7 mouse cellular contexts compared by ENCODE assay signal in genomic region chr9:92542591-92543416, GRCm38 (mm10). TPM values are rescaled to one million over a fixed set of nuclear protein-coding genes. Genes with fewer than 3 reads are reported as not detected.
A peak's percentile ranks its signal among the peaks of the same experiment; 100 is the strongest.
DNase-seq lines count a peak whose midpoint lies in the region; ATAC-seq and TF ChIP-seq lines count a peak whose summit lies in the region.

No protein-coding gene starts in this region.

- no peak for TF ChIP-seq CTCF in ES-Bruce4 (IDR thresholded peaks at IDR 0.05; ENCODE audit: low read depth, low read length)

- DNase-seq in adrenal gland, postnatal 10 days: peak; percentile 54
- peak; percentile 70 for DNase-seq in hindbrain, embryonic 10.5 days (ENCODE audit: low spot score)
- DNase-seq in layer of hippocampus, postnatal 25 days (ENCODE audit: extremely low spot score in 1 of 2, low spot score in 1 of 2): peak; percentile 19 to 31
- DNase-seq in lung, postnatal 4 days: peak; percentile 47 to 57
- DNase-seq in right cerebral cortex, postnatal 4 days: peak; percentile 49

- 1% methylated on average over 31 of the region's 31 CpGs for WGBS in forebrain, embryonic 15.5 days
- WGBS in hindbrain, embryonic 10.5 days: 2% methylated on average over 31 of the region's 31 CpGs

- peak; percentile 79; the same call in 1 of the 2 replicates for ATAC-seq in forebrain, embryonic 15.5 days (replicated peaks)

- peak overlapping the region; percentile 37; the same call in 1 of the 2 replicates for H3K27ac ChIP-seq in ES-Bruce4 (ENCODE audit: insufficient read depth, low read length)
- H3K27ac ChIP-seq in forebrain, embryonic 15.5 days (replicated peaks): peak overlapping the region; percentile 79
- peak overlapping the region; percentile 94 for H3K27ac ChIP-seq in hindbrain, embryonic 10.5 days

- TF ChIP-seq POLR2A in ES-Bruce4 (IDR thresholded peaks at IDR 0.05; ENCODE audit: insufficient read depth, low read length): no peak

- H3K4me3 ChIP-seq in ES-Bruce4 (ENCODE audit: low read depth, low read length): peak overlapping the region; percentile 100
- H3K4me3 ChIP-seq in forebrain, embryonic 15.5 days: peak overlapping the region; percentile 78
- peak overlapping the region; percentile 88 for H3K4me3 ChIP-seq in hindbrain, embryonic 10.5 days

- peaks cover 5% of the 10 kb centered on the region for H3K27me3 ChIP-seq in ES-Bruce4 (ENCODE audit: control insufficient read depth, insufficient read depth, low read length, poor library complexity, severe bottlenecking)
- no peaks in the 10 kb centered on the region for H3K27me3 ChIP-seq in forebrain, embryonic 15.5 days
- H3K27me3 ChIP-seq in hindbrain, embryonic 10.5 days (ENCODE audit: insufficient read depth, poor library complexity, severe bottlenecking): no peaks in the 10 kb centered on the region; the same call in 1 of the 2 replicates

- no peak for TF ChIP-seq EP300 in ES-Bruce4 (IDR thresholded peaks at IDR 0.05; ENCODE audit: insufficient read depth, low read depth, low read length)

- H3K9me3 ChIP-seq in ES-Bruce4 (replicated peaks; ENCODE audit: control insufficient read depth, insufficient read depth, low read length, poor library complexity, severe bottlenecking): no peaks in the 10 kb centered on the region
- no peaks in the 10 kb centered on the region for H3K9me3 ChIP-seq in forebrain, embryonic 15.5 days
- no peaks in the 10 kb centered on the region for H3K9me3 ChIP-seq in hindbrain, embryonic 10.5 days

- H3K36me3 ChIP-seq in ES-Bruce4 (ENCODE audit: control insufficient read depth, insufficient read depth, low read length, poor library complexity, severe bottlenecking): no peaks in the 10 kb centered on the region
- no peaks in the 10 kb centered on the region for H3K36me3 ChIP-seq in forebrain, embryonic 15.5 days
- H3K36me3 ChIP-seq in hindbrain, embryonic 10.5 days: no peaks in the 10 kb centered on the region

- H3K4me1 ChIP-seq in ES-Bruce4 (ENCODE audit: control insufficient read depth, insufficient read depth, low read length): no peaks in the 10 kb centered on the region
- peaks cover 18% of the 10 kb centered on the region for H3K4me1 ChIP-seq in forebrain, embryonic 15.5 days
- peaks cover 49% of the 10 kb centered on the region for H3K4me1 ChIP-seq in hindbrain, embryonic 10.5 days (replicated peaks)

- peak overlapping the region; percentile 96 for H3K9ac ChIP-seq in ES-Bruce4 (ENCODE audit: low read depth, poor library complexity, severe bottlenecking)
- peak overlapping the region; percentile 82 for H3K9ac ChIP-seq in forebrain, embryonic 15.5 days (replicated peaks)

- peak overlapping the region; percentile 87 for H3K4me2 ChIP-seq in forebrain, embryonic 15.5 days (replicated peaks)

RNA-seq across cellular contexts. Expression of gene Plod2, which starts 0.8 kb away (rescaled TPM):
- 75.5 and 79.7 TPM in 2 replicates for polyA plus RNA-seq in ES-Bruce4 (2011; ENCODE audit: insufficient read depth, insufficient read length, low read depth, missing spikeins)
- total RNA-seq in adrenal gland, postnatal 10 days (2021): 100 to 1,000 TPM in 1 of 2 experiments, 10 to 100 TPM in 1; 95.6 to 128 TPM
- polyA plus RNA-seq in forebrain, embryonic 15.5 days (2015; fragmentation: Nextera tagmentation; extraction: Ambion mirVana): 8.6 and 10.8 TPM in 2 replicates
- 20.5 and 29.0 TPM in 2 replicates for polyA plus RNA-seq in hindbrain, embryonic 10.5 days (2016; fragmentation: Nextera tagmentation; extraction: Ambion mirVana)
- total RNA-seq in layer of hippocampus, postnatal 25 days (2021): 1 to 10 TPM; 6.4 to 8.3 TPM

Comparison
In these comparisons a context has a peak if more than half of its experiments do, and no peak if none do; other contexts are left out.
1. Peak in every context shown above with its lines: DNase-seq, ATAC-seq, H3K4me3 ChIP-seq and H3K27ac ChIP-seq.
2. H3K27ac ChIP-seq: peak in every context shown above with its lines; median percentile 94 in hindbrain, embryonic 10.5 days; 79 in forebrain, embryonic 15.5 days; 37 in ES-Bruce4.